Mouse (Mus musculus): ENCODE data around the gene Il18bp. TPM values are rescaled to one million over a fixed set of nuclear protein-coding genes. Genes with fewer than 3 reads are reported as not detected.
A peak's percentile ranks its signal among the peaks of the same experiment; 100 is the strongest.

Gene Il18bp
- total and polyA plus RNA-seq, 2 experiments from 2014 or later, result 0.76 to 2.3 TPM

GRCm38 (mm10) chr7:101994241-101994640, 24.2 kb downstream of the Il18bp start:
- Histone ChIP-seq H3K4me1 (ENCODE audit: control insufficient read depth, insufficient read depth) (no peaks in the 10 kb centered on the region), H3K36me3 (replicated peaks; ENCODE audit: control insufficient read depth, insufficient read depth, low read length) (peaks cover 99% of the 10 kb centered on the region), H3K27ac (ENCODE audit: low read depth) (no peak overlapping the region), H3K4me2 (ENCODE audit: low read depth, low read length) (no peak overlapping the region), H3K27me3 (ENCODE audit: control insufficient read depth, insufficient read depth, low read length) (no peaks in the 10 kb centered on the region), H3K9ac (replicated peaks; ENCODE audit: low read depth, low read length) (no peak overlapping the region), H3K9me3 (replicated peaks; ENCODE audit: control insufficient read depth, low read length) (no peaks in the 10 kb centered on the region), H3K4me3 (ENCODE audit: low read depth, low read length) (no peak overlapping the region)
- DNase-seq (ENCODE audit: low spot score) (no peak), ATAC-seq (ENCODE audit: insufficient read depth, low read depth) (no peak)
- no peak for TF ChIP-seq CTCF (IDR thresholded peaks at IDR 0.05; ENCODE audit: low read depth)
- TF ChIP-seq EP300 (IDR thresholded peaks at IDR 0.05; ENCODE audit: low read depth), result no peak
- 82% methylated on average over 3 of the region's 3 CpGs for WGBS

GRCm38 (mm10) chr7:101985081-101985480, 33.4 kb downstream of the Il18bp start:
- Histone ChIP-seq H3K4me2 (ENCODE audit: low read depth, low read length) (no peak overlapping the region), H3K27ac (ENCODE audit: low read depth) (no peak overlapping the region), H3K36me3 (replicated peaks; ENCODE audit: control insufficient read depth, insufficient read depth, low read length) (peaks cover 58% of the 10 kb centered on the region), H3K4me1 (ENCODE audit: control insufficient read depth, insufficient read depth) (no peaks in the 10 kb centered on the region), H3K9ac (replicated peaks; ENCODE audit: low read depth, low read length) (no peak overlapping the region), H3K4me3 (ENCODE audit: low read depth, low read length) (no peak overlapping the region), H3K9me3 (replicated peaks; ENCODE audit: control insufficient read depth, low read length) (no peaks in the 10 kb centered on the region), H3K27me3 (ENCODE audit: control insufficient read depth, insufficient read depth, low read length) (no peaks in the 10 kb centered on the region)
- WGBS, result 95% methylated on average over 3 of the region's 3 CpGs
- no peak for TF ChIP-seq CTCF (IDR thresholded peaks at IDR 0.05; ENCODE audit: low read depth)
- ATAC-seq (ENCODE audit: insufficient read depth, low read depth) (no peak), DNase-seq (ENCODE audit: low spot score) (no peak)

- Histone ChIP-seq H3K27me3 (ENCODE audit: control insufficient read depth, insufficient read depth, low read length) (no peaks in the 10 kb centered on the region), H3K9me3 (replicated peaks; ENCODE audit: control insufficient read depth, low read length) (no peaks in the 10 kb centered on the region), H3K4me2 (ENCODE audit: low read depth, low read length) (no peak overlapping the region), H3K27ac (ENCODE audit: low read depth) (no peak overlapping the region), H3K4me3 (ENCODE audit: low read depth, low read length) (no peak overlapping the region), H3K36me3 (replicated peaks; ENCODE audit: control insufficient read depth, insufficient read depth, low read length) (peaks cover 35% of the 10 kb centered on the region), H3K4me1 (ENCODE audit: control insufficient read depth, insufficient read depth) (no peaks in the 10 kb centered on the region), H3K9ac (replicated peaks; ENCODE audit: low read depth, low read length) (no peak overlapping the region)
- DNase-seq (ENCODE audit: low spot score) (no peak), ATAC-seq (ENCODE audit: insufficient read depth, low read depth) (no peak)
- WGBS, result 73% methylated on average over 1 of the region's 1 CpGs
- TF ChIP-seq CTCF (IDR thresholded peaks at IDR 0.05; ENCODE audit: low read depth) (no peak), EP300 (IDR thresholded peaks at IDR 0.05; ENCODE audit: low read depth) (no peak)
Measured at GRCm38 (mm10) chr7:101982735-101983134, 35.8 kb downstream of the Il18bp start.

- H3K27me3 ChIP-seq (ENCODE audit: control insufficient read depth, insufficient read depth, low read length), result no peaks in the 10 kb centered on the region
- no peak overlapping the region for H3K4me2 ChIP-seq (ENCODE audit: low read depth, low read length)
- peak overlapping the region; percentile 22; the same call in 1 of the 2 replicates for H3K27ac ChIP-seq (ENCODE audit: low read depth)
- H3K36me3 ChIP-seq (replicated peaks; ENCODE audit: control insufficient read depth, insufficient read depth, low read length), result peaks cover 6% of the 10 kb centered on the region; the same call in 1 of the 2 replicates
- 14% methylated on average over 2 of the region's 2 CpGs for WGBS
- H3K4me3 ChIP-seq (ENCODE audit: low read depth, low read length), result no peak overlapping the region
- no peaks in the 10 kb centered on the region for H3K9me3 ChIP-seq (replicated peaks; ENCODE audit: control insufficient read depth, low read length)
- peaks cover 27% of the 10 kb centered on the region for H3K4me1 ChIP-seq (ENCODE audit: control insufficient read depth, insufficient read depth)
- ATAC-seq (ENCODE audit: insufficient read depth, low read depth) (no peak), DNase-seq (ENCODE audit: low spot score) (peak; percentile 56)
- H3K9ac ChIP-seq (replicated peaks; ENCODE audit: low read depth, low read length), result no peak overlapping the region
- TF ChIP-seq CTCF (IDR thresholded peaks at IDR 0.05; ENCODE audit: low read depth), result no peak
- TF ChIP-seq EP300 (IDR thresholded peaks at IDR 0.05; ENCODE audit: low read depth), result no peak
Measured at GRCm38 (mm10) chr7:101974505-101974904, 44.0 kb downstream of the Il18bp start.

GRCm38 (mm10) chr7:101973730-101974129, 44.8 kb downstream of the Il18bp start:
- no peak overlapping the region for H3K27ac ChIP-seq (ENCODE audit: low read depth)

GRCm38 (mm10) chr7:101971721-101972120, 46.8 kb downstream of the Il18bp start:
- H3K27ac ChIP-seq (ENCODE audit: low read depth), result peak overlapping the region; percentile 96
- no peak for ATAC-seq (ENCODE audit: insufficient read depth, low read depth)
- H3K9ac ChIP-seq (replicated peaks; ENCODE audit: low read depth, low read length), result peak overlapping the region; percentile 86
- WGBS, result 39% methylated on average over 2 of the region's 2 CpGs
- DNase-seq (ENCODE audit: low spot score), result no peak
- H3K36me3 ChIP-seq (replicated peaks; ENCODE audit: control insufficient read depth, insufficient read depth, low read length), result no peaks in the 10 kb centered on the region
- H3K4me1 ChIP-seq (ENCODE audit: control insufficient read depth, insufficient read depth), result peaks cover 36% of the 10 kb centered on the region
- peak overlapping the region; percentile 73 for H3K4me3 ChIP-seq (ENCODE audit: low read depth, low read length)
- H3K27me3 ChIP-seq (ENCODE audit: control insufficient read depth, insufficient read depth, low read length), result no peaks in the 10 kb centered on the region
- H3K4me2 ChIP-seq (ENCODE audit: low read depth, low read length), result peak overlapping the region; percentile 77
- TF ChIP-seq CTCF (IDR thresholded peaks at IDR 0.05; ENCODE audit: low read depth) (no peak), EP300 (IDR thresholded peaks at IDR 0.05; ENCODE audit: low read depth) (no peak)
- H3K9me3 ChIP-seq (replicated peaks; ENCODE audit: control insufficient read depth, low read length), result no peaks in the 10 kb centered on the region

More at GRCm38 (mm10) chr7:101973730-101974129, 44.8 kb downstream of the Il18bp start:
- TF ChIP-seq CTCF (IDR thresholded peaks at IDR 0.05; ENCODE audit: low read depth) (no peak), EP300 (IDR thresholded peaks at IDR 0.05; ENCODE audit: low read depth) (no peak)
- Histone ChIP-seq H3K9ac (replicated peaks; ENCODE audit: low read depth, low read length) (0 out of 2 replicates have a peak overlapping the region, but pooled peaks have one; percentile 40), H3K4me2 (ENCODE audit: low read depth, low read length) (no peak overlapping the region), H3K9me3 (replicated peaks; ENCODE audit: control insufficient read depth, low read length) (no peaks in the 10 kb centered on the region), H3K4me1 (ENCODE audit: control insufficient read depth, insufficient read depth) (peaks cover 35% of the 10 kb centered on the region), H3K4me3 (ENCODE audit: low read depth, low read length) (no peak overlapping the region), H3K27me3 (ENCODE audit: control insufficient read depth, insufficient read depth, low read length) (no peaks in the 10 kb centered on the region), H3K36me3 (replicated peaks; ENCODE audit: control insufficient read depth, insufficient read depth, low read length) (peaks cover 6% of the 10 kb centered on the region; the same call in 1 of the 2 replicates)
- ATAC-seq (ENCODE audit: insufficient read depth, low read depth) (no peak), DNase-seq (ENCODE audit: low spot score) (no peak)
- 78% methylated on average over 3 of the region's 3 CpGs for WGBS

Data from heart, postnatal 0 days (tissue).